Mouse (Mus musculus): Measurements from ENCODE around the gene Slc30a1. TPM values are rescaled to one million over a fixed set of nuclear protein-coding genes. Genes with fewer than 3 reads are reported as not detected.

The Slc30a1 gene
- polyA plus RNA-seq, 1 experiment, result 23.9 TPM

GRCm38 (mm10) chr1:191894386-191894785 is 12.2 kb upstream of the Slc30a1 start:
- WGBS, result 83% methylated on average over 17 of the region's 17 CpGs
- DNase-seq, result no peak
- Histone ChIP-seq H3K4me3 (replicated peaks; ENCODE audit: extremely low read depth, low read depth, low read length) (no peak overlapping the region), H3K4me1 (ENCODE audit: control insufficient read depth, insufficient read depth, low read length) (peaks cover 10% of the 10 kb centered on the region)
- TF ChIP-seq POLR2A (IDR thresholded peaks at IDR 0.05; ENCODE audit: borderline replicate concordance, extremely low read depth, low read depth, low read length) (no peak), CTCF (IDR thresholded peaks at IDR 0.05; ENCODE audit: insufficient read depth, low read length) (no peak)

- WGBS, result 65% methylated on average over 9 of the region's 9 CpGs
Measured at GRCm38 (mm10) chr1:191894857-191895256, 11.7 kb upstream of the Slc30a1 start.

GRCm38 (mm10) chr1:191896806-191897552 is 9.6 kb upstream of the Slc30a1 start:
- 31% methylated on average over 12 of the region's 12 CpGs for WGBS
- no peak for TF ChIP-seq CTCF (IDR thresholded peaks at IDR 0.05; ENCODE audit: insufficient read depth, low read length)
- TF ChIP-seq POLR2A (IDR thresholded peaks at IDR 0.05; ENCODE audit: borderline replicate concordance, extremely low read depth, low read depth, low read length), result peak; percentile 12; the same call in 1 of the 2 replicates
- Histone ChIP-seq H3K4me1 (ENCODE audit: control insufficient read depth, insufficient read depth, low read length) (peaks cover 10% of the 10 kb centered on the region), H3K4me3 (replicated peaks; ENCODE audit: extremely low read depth, low read depth, low read length) (no peak overlapping the region)
- peak; percentile 37 for DNase-seq

More at GRCm38 (mm10) chr1:191894857-191895256, 11.7 kb upstream of the Slc30a1 start:
- H3K4me3 ChIP-seq (replicated peaks; ENCODE audit: extremely low read depth, low read depth, low read length), result no peak overlapping the region
- DNase-seq, result no peak
- H3K4me1 ChIP-seq (ENCODE audit: control insufficient read depth, insufficient read depth, low read length), result peaks cover 10% of the 10 kb centered on the region
- no peak for TF ChIP-seq CTCF (IDR thresholded peaks at IDR 0.05; ENCODE audit: insufficient read depth, low read length)
- TF ChIP-seq POLR2A (IDR thresholded peaks at IDR 0.05; ENCODE audit: borderline replicate concordance, extremely low read depth, low read depth, low read length), result no peak

GRCm38 (mm10) chr1:191905637-191906533 is 682 bp upstream of the Slc30a1 start:
- peak; percentile 69 for DNase-seq
- 7% methylated on average over 57 of the region's 58 CpGs for WGBS

GRCm38 (mm10) chr1:191907431-191907810 is 854 bp downstream of the Slc30a1 start:
- peaks cover 16% of the 10 kb centered on the region for H3K4me1 ChIP-seq (ENCODE audit: control insufficient read depth, insufficient read depth, low read length)
- peak; percentile 60 for TF ChIP-seq CTCF (IDR thresholded peaks at IDR 0.05; ENCODE audit: insufficient read depth, low read length)
- 0 out of 2 replicates have a peak, but pooled peaks have one; percentile 4 for TF ChIP-seq POLR2A (IDR thresholded peaks at IDR 0.05; ENCODE audit: borderline replicate concordance, extremely low read depth, low read depth, low read length)
- H3K4me3 ChIP-seq (replicated peaks; ENCODE audit: extremely low read depth, low read depth, low read length), result peak overlapping the region; percentile 95
- peak; percentile 86 for DNase-seq
- under 1% methylated on average over 43 of the region's 43 CpGs for WGBS

More at GRCm38 (mm10) chr1:191905637-191906533, 682 bp upstream of the Slc30a1 start:
- TF ChIP-seq CTCF (IDR thresholded peaks at IDR 0.05; ENCODE audit: insufficient read depth, low read length), result no peak
- TF ChIP-seq POLR2A (IDR thresholded peaks at IDR 0.05; ENCODE audit: borderline replicate concordance, extremely low read depth, low read depth, low read length), result 0 out of 2 replicates have a peak, but pooled peaks have one; percentile 14
- Histone ChIP-seq H3K4me3 (replicated peaks; ENCODE audit: extremely low read depth, low read depth, low read length) (peak overlapping the region; percentile 68), H3K4me1 (ENCODE audit: control insufficient read depth, insufficient read depth, low read length) (peaks cover 13% of the 10 kb centered on the region)

GRCm38 (mm10) chr1:191908906-191909305 is 2.3 kb downstream of the Slc30a1 start:
- WGBS, result 80% methylated on average over 15 of the region's 15 CpGs
- Histone ChIP-seq H3K4me1 (ENCODE audit: control insufficient read depth, insufficient read depth, low read length) (peaks cover 18% of the 10 kb centered on the region), H3K4me3 (replicated peaks; ENCODE audit: extremely low read depth, low read depth, low read length) (peak overlapping the region; percentile 95)
- no peak for DNase-seq
- TF ChIP-seq CTCF (IDR thresholded peaks at IDR 0.05; ENCODE audit: insufficient read depth, low read length) (no peak), POLR2A (IDR thresholded peaks at IDR 0.05; ENCODE audit: borderline replicate concordance, extremely low read depth, low read depth, low read length) (no peak)

- Histone ChIP-seq H3K4me3 (replicated peaks; ENCODE audit: extremely low read depth, low read depth, low read length) (peak overlapping the region; percentile 36), H3K4me1 (ENCODE audit: control insufficient read depth, insufficient read depth, low read length) (peaks cover 18% of the 10 kb centered on the region)
- DNase-seq, result no peak
- TF ChIP-seq POLR2A (IDR thresholded peaks at IDR 0.05; ENCODE audit: borderline replicate concordance, extremely low read depth, low read depth, low read length) (no peak), CTCF (IDR thresholded peaks at IDR 0.05; ENCODE audit: insufficient read depth, low read length) (no peak)
- WGBS, result 89% methylated on average over 14 of the region's 14 CpGs
Measured at GRCm38 (mm10) chr1:191909316-191909715, 2.7 kb downstream of the Slc30a1 start.

- no peak for TF ChIP-seq POLR2A (IDR thresholded peaks at IDR 0.05; ENCODE audit: borderline replicate concordance, extremely low read depth, low read depth, low read length)
- no peak for TF ChIP-seq CTCF (IDR thresholded peaks at IDR 0.05; ENCODE audit: insufficient read depth, low read length)
- Histone ChIP-seq H3K4me1 (ENCODE audit: control insufficient read depth, insufficient read depth, low read length) (peaks cover 18% of the 10 kb centered on the region), H3K4me3 (replicated peaks; ENCODE audit: extremely low read depth, low read depth, low read length) (no peak overlapping the region)
- WGBS, result 30% methylated on average over 3 of the region's 3 CpGs
- no peak for DNase-seq
Measured at GRCm38 (mm10) chr1:191910646-191911045, 4.1 kb downstream of the Slc30a1 start.

- TF ChIP-seq CTCF (IDR thresholded peaks at IDR 0.05; ENCODE audit: insufficient read depth, low read length) (no peak), POLR2A (IDR thresholded peaks at IDR 0.05; ENCODE audit: borderline replicate concordance, extremely low read depth, low read depth, low read length) (no peak)
- 58% methylated on average over 3 of the region's 3 CpGs for WGBS
- Histone ChIP-seq H3K4me3 (replicated peaks; ENCODE audit: extremely low read depth, low read depth, low read length) (no peak overlapping the region), H3K4me1 (ENCODE audit: control insufficient read depth, insufficient read depth, low read length) (peaks cover 15% of the 10 kb centered on the region)
- DNase-seq, result no peak
Measured at GRCm38 (mm10) chr1:191911067-191911668, 4.6 kb downstream of the Slc30a1 start.
